Mouse (Mus musculus): ENCODE measurements at regions not wholly inside any gene's neighbourhood (a gene's known extent, or its start where the extent isn't known, plus 50 kb on each side); places are given as distances from the start of the nearest gene placed in this dataset.

DNA sequence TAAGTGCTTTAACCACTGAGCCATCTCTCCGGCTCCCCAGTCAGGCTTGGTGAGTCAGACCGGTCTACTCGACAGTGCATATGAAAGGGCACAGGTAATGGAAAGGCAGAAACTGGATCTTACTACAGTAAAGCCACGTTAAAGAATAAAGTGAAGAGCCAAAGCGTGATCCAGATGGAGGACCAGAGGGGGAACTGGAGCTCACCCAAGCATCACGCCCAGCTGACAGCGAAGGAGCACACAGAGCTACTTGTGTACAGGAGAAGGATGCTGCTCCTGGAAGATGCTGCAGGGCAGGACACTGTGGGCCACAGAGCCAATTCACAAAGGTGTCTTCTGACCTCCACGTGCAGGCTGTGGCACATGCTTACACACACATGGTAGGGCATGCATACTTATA, 96.7 kb upstream of the Ppp1r26 start:
- DNase-seq (ENCODE audit: low read depth, low spot score) = no peak

- no peak for DNase-seq (ENCODE audit: low read depth, low spot score)
Observed at GRCm38 (mm10) chr2:28351445-28351844, 95.2 kb upstream of the Ppp1r26 start.

GRCm38 (mm10) chr2:28352903-28353302, 93.7 kb upstream of the Ppp1r26 start:
- no peak for DNase-seq (ENCODE audit: low read depth, low spot score)

- DNase-seq (ENCODE audit: low read depth, low spot score) = no peak
Observed at GRCm38 (mm10) chr2:28362199-28362598, 84.4 kb upstream of the Ppp1r26 start.

- DNase-seq (ENCODE audit: low read depth, low spot score) = no peak
Observed at GRCm38 (mm10) chr2:28364623-28365022, 82.0 kb upstream of the Ppp1r26 start.

GRCm38 (mm10) chr2:28365756-28366155, 80.8 kb upstream of the Ppp1r26 start:
- no peak for DNase-seq (ENCODE audit: low read depth, low spot score)

DNA sequence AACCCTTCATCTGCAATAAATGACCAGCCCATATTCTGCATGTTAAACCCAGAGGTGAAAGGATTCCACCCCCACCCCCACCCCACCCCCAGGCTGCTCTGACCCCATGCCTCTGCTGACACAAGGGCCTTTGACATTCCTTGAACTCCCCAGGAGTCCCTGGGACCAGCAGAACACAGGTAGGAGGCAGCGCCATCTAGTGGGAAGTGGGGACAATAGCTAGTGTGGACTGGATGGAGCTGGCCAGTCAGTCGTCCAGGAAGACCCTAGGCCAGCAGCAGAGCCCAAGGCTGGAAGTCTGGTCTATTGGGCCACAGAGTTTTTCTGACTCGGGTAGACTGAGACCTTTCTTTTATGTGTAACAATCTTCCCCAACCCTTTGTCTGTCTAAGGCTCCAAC, 71.8 kb upstream of the Ppp1r26 start:
- peak; percentile 64 for DNase-seq (ENCODE audit: low read depth, low spot score)

GRCm38 (mm10) chr2:28377948-28378822, 68.4 kb upstream of the Ppp1r26 start:
- no peak for DNase-seq (ENCODE audit: low read depth, low spot score)

- no peak for DNase-seq (ENCODE audit: low read depth, low spot score)
Observed at GRCm38 (mm10) chr2:28382051-28382802, 64.4 kb upstream of the Ppp1r26 start.

- DNase-seq (ENCODE audit: low read depth, low spot score) = no peak
Observed at GRCm38 (mm10) chr2:28384875-28385274, 61.7 kb upstream of the Ppp1r26 start.

DNA sequence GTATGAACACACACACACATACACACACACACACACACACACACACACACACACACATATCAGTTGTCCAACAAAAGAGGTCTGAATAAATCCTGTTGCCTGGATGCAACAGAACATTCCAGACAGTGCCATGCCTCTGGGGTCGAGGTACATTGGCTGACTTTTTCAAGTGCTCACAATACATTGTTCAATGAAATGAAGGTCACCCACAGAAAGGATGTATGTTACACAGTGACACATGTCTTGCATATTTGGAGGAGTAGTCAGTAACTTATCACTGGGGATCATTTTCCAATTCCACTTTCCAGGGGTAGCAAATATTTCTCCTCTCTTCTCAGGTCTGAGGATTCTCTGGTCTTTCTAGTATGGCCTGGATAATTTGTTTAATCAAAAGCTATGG, 59.8 kb upstream of the Ppp1r26 start:
- DNase-seq (ENCODE audit: low read depth, low spot score) = no peak

GRCm38 (mm10) chr2:28387422-28387836, 59.2 kb upstream of the Ppp1r26 start:
- peak; percentile 59 for DNase-seq (ENCODE audit: low read depth, low spot score)

DNA sequence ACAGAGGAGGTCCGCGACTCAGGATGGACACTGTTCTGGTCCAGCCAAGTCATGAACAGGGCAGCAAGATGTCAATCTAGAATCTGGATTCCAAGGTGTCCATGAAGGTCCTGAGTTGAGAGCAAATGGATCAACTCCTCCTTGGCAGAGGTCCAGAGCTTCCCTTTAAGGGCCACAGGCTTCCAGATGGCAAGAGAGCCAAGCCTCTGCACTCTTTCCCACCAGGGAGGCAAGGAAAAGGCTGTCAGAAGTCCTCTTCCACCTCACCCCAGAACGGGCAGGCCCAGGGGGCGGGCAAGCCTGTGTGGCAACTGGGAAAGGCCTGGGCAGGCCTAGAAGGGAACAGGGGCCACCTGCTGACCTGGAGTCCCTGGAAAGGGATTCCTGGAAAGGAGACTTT, 58.7 kb upstream of the Ppp1r26 start:
- no peak for DNase-seq (ENCODE audit: low read depth, low spot score)

GRCm38 (mm10) chr2:28389703-28390102, 56.9 kb upstream of the Ppp1r26 start:
- no peak for DNase-seq (ENCODE audit: low read depth, low spot score)

DNA sequence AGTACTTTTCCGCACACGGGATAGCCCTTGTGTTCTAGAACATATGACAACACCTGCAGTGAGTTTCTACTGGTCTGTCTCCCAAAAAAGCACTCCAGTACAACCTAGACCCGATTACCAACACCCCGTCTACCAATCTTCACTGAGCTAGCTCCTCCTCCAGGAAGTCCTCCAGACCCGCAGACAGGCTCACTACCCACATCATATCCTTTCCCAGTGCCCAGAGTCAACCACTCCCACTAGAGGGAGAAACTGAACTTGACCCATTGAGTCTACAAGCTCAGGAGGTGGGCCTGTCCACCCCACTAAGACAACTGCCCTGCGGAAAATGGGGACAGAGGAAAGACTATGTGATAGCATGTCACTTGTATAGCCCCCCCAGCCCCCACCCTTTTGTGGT, 51.2 kb upstream of the Ppp1r26 start:
- no peak for DNase-seq (ENCODE audit: low read depth, low spot score)
